16 mouse cellular contexts compared by ENCODE assay signal in genomic region chr7:89559105-89559504, GRCm38 (mm10). TPM values are rescaled to one million over a fixed set of nuclear protein-coding genes. Genes with fewer than 3 reads are reported as not detected.
"Had no signal": no experiment of that assay in that cellular context is flagged by ENCODE, and none has a peak within 500 bp of the region (broad histone marks: within the 10 kb centered on the region; RNA-seq: fewer than 3 reads in every experiment).

No protein-coding gene starts in this region.

- H3K4me2 ChIP-seq: liver, embryonic 13.5 days; midbrain, embryonic 11.5 days; neural tube, embryonic 12.5 days; neural tube, embryonic 15.5 days; stomach, embryonic 15.5 days had no signal

- H3K36me3 ChIP-seq: liver, embryonic 13.5 days; neural tube, embryonic 12.5 days; neural tube, embryonic 15.5 days; stomach, embryonic 15.5 days had no signal

- H3K4me1 ChIP-seq: liver, embryonic 13.5 days; neural tube, embryonic 12.5 days; neural tube, embryonic 15.5 days had no signal

- H3K9ac ChIP-seq: liver, embryonic 13.5 days; neural tube, embryonic 12.5 days; neural tube, embryonic 15.5 days; stomach, embryonic 15.5 days had no signal

- DNase-seq: liver, embryonic 13.5 days; lung, adult 2 months; lung, postnatal 4 days; midbrain, embryonic 14.5 days; right cerebral cortex, adult 18-20 months; right cerebral cortex, postnatal 14 days; spleen, adult 18-20 months; thymus, adult 2 months; thymus, postnatal 14 days; thymus, postnatal 4 days had no signal

- H3K27me3 ChIP-seq: liver, embryonic 13.5 days; neural tube, embryonic 12.5 days; neural tube, embryonic 15.5 days; stomach, embryonic 15.5 days had no signal

- H3K27ac ChIP-seq: liver, embryonic 13.5 days; neural tube, embryonic 12.5 days; neural tube, embryonic 15.5 days; stomach, embryonic 15.5 days had no signal

- H3K9me3 ChIP-seq: liver, embryonic 13.5 days; neural tube, embryonic 12.5 days; neural tube, embryonic 15.5 days; stomach, embryonic 15.5 days had no signal

- H3K4me3 ChIP-seq: liver, embryonic 13.5 days; neural tube, embryonic 12.5 days; neural tube, embryonic 15.5 days; stomach, embryonic 15.5 days had no signal

RNA-seq across cellular contexts. Expression of gene Prss23, which starts 32.1 kb away (rescaled TPM):
- total RNA-seq: megakaryocyte progenitor cell, adult 5-6 weeks; megakaryocyte-erythroid progenitor cell, adult 5-6 weeks had no signal
